Mouse (Mus musculus) lung, postnatal 36 days (tissue): ENCODE measurements around the gene Tmem82.

Experiments used
- DNase-seq: peaks from one replicate; pipeline ENCODE4 v3.0.0; 2022; ENCODE audit warnings: mixed read lengths

Gene Tmem82

DNA sequence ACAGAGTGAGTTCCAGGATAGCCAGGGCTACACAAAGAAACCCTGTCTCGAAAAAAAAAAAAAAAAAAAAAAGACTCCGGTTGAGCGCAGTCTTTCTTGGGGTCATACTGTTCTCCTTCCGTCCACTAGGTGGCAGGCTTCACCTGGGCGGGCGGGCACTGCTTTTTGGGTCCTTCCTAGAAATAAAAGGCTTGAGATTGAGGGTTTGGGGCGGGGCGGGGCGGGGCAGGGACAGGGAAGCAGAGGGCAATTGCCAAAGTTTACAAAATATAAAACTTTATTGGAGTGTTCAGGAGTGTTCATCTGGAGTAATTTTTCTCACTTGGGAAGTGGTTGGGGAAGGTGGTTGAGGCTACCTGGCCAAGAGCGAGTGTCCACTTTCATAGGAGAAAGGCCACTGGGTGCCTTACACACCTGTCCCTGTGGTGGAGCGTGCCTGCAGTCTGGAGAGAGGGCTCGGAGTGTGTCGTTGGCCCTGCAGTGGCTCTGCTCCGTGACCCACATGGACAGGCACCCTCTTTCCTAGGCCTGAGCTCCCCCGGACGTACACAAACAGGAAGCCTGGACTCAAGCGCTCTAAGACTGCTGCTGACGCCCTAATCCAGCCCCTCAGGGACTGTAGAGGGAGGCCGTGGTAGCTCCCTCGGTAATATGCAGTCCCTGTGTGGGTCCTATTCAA is at the start of gene Tmem82:
Gene Tmem82 (minus strand): TSS at position 69 of the 679 bp plus-strand sequence.
- peak; percentile 76 for DNase-seq

DNA sequence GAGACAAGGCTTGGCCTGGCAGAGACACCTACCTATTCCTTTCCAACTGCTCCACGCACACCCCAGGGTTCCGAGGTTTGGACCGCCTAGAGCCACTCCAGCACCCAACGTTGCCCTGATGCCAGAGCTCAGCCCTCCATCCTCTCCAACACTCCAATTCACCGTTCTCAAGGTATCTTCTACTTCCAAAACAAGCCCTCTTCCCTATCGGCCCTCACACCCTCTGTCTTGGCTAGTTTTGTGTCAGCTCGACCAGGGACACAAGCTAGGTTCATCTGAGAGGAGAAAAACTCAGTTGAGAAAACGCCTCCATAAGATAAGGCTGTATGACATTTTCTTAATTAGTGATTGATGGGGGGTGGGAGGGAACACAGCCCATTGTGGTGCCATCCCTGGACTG is 46.4 kb upstream of the Tmem82 start, which contains the start of gene Plekhm2:
Gene Plekhm2 (minus strand): TSS at position 101 of the 400 bp plus-strand sequence.
- DNase-seq, result no peak

DNA sequence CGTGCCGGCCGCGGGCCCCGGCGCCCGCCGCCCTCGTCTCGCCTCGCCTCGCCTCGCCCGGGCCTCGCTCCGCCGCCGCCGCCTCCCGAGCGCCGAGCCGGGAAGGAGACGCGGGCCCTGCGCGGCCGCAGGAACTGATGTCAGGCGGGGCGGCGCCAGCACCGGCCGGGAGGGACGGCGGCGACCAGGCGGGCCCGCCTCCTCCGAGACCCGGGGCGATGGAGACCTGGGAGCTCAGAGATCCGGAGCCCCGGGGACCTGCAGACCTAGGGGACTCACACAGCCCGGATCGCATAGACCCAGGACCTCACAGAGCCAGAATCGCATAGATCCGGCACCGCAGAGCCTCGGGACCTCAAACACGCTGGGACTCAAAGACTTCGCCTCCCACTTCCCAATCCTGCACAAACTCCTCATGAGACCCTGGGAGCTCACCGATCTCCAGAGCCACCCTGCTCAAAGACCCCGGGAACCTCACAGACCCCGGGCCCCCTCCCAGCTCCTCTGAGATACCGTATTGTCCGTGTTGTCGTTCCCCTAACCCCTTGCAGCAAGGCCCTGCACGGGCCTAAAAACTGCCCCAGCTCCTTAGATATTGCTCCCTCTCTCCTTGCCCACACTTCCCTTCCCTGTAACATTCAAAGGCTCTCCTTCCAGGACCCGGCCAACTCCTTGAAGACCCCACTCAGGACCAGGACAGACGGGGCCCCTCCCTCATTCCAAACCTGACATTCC is 45.7 kb upstream of the Tmem82 start:
- DNase-seq, result peak; percentile 82

DNA sequence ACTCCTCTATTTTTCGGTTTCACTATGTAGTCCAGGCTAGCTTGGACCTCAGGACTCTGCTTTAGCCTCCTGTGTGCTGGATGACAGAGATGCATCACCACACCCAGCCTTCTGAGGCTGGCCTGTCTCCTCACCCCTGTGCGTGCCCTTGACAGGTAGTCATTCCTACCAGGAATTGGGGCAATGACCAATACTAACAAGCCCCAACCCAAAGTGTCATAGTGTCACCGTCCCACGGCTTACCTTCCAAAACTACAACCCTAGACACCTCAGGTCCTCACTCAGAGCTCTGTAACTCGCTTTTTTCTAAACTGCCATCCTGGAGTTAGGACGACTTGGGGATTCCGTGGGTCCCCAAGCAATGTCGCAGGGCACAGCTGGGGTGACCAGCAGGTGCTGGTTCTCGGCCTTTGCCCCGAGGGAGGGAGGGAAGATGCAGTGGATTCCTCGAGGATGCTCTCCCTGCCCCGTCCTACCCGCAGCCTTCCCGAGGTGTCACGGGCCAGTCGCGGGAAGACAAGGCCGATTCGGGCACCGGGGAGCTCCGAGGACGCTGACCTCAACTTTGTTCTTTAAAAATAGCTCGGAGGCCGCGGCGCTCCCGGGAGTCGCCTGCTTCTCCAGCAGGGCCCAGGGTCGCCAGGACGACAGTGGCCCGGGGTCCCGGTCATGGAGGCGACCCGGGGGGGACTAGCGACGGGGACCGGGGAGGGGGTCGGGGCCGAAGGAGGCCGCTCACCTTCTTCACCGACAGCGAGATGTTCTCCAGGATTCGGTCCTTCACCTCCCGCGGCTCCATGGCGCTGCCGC is 44.9 kb upstream of the Tmem82 start:
- no peak for DNase-seq

DNA sequence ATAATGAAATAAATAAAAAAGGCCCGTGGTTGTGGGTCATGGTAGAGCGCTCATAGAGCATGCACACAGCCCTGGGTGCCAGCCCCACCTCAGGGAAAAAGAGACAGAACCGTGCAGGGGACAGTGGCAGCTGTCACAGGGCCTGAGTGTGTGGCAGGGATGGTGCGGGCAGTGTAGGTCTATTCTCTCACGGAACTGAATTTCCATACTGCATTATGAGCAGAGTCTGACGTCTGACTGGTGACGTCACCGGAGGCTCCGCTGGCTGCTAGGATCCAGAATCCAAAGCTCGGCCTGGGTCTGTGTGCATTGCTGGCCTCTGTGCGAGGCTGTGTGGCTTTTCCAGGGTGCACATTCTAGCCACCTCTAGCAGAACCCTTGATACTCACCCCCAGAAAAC is 42.5 kb upstream of the Tmem82 start:
- DNase-seq, result no peak

DNA sequence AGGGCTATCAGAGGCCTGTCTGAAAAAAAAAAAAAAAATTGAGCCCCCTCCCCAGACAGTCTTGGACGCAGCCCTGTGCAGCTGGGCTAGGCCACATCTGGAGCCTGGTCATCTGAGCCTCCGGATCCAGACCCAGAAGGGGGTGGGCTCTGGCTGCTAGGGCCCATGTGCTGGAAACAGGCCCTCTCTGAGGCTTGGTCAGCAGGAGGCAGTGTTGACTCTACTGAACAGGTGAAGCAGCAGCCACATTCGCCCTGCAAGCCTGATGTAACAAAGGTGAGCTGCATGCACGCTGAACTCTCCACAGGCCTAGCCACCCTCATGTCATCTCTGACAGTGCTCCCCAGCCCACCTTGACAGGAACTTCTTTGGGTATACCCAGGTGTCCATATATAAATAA is 41.3 kb upstream of the Tmem82 start:
- peak; percentile 56 for DNase-seq

DNA sequence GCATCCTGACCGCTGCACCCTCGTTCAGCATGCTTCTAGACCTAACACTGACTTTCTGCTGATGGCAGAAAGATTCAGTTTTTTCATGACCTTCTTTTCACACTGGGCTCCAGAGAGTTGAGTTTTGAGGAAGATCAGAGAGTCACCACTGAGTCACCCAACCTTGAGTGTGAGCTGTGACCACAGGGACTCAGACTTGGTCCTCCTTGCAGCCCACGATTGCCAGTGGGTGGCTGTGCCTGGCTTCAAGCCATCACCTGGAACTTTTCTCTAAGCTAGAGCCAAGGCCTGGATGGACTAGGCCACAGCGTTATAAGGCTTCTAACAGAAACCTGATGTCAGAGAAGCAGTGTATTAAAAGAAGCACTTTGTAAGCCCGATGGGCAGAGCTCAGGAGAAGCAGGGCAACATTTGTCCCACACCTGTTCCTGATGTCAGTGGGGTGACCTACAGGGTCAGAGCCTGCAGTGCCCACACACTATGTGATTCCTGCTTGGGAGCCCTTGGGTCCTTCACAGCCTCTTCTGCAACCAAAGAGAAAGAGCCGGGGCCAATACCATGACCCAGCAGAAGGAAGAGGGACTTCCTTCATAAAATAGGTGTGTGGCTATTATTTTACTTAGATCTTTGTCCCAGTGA is 40.5 kb upstream of the Tmem82 start:
- no peak for DNase-seq

DNA sequence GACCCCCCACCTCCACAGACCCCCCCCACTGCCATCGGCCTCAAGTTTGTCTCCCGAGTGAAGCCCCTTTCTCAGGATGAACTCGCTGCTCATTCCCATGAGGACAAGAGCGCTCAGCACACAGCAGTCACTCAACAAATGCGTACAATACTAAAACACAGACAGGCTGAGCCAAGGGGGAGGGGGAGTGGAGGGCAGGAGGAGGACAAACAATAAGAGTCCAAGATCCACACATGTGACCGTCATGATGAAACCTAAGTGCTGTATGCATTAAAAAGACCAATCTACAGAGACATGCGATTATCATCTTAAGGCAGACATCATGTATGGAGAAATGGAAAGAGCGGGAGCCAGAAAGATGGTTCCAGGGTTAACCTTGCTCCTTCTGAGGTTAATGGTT is 38.5 kb upstream of the Tmem82 start:
- DNase-seq, result no peak

DNA sequence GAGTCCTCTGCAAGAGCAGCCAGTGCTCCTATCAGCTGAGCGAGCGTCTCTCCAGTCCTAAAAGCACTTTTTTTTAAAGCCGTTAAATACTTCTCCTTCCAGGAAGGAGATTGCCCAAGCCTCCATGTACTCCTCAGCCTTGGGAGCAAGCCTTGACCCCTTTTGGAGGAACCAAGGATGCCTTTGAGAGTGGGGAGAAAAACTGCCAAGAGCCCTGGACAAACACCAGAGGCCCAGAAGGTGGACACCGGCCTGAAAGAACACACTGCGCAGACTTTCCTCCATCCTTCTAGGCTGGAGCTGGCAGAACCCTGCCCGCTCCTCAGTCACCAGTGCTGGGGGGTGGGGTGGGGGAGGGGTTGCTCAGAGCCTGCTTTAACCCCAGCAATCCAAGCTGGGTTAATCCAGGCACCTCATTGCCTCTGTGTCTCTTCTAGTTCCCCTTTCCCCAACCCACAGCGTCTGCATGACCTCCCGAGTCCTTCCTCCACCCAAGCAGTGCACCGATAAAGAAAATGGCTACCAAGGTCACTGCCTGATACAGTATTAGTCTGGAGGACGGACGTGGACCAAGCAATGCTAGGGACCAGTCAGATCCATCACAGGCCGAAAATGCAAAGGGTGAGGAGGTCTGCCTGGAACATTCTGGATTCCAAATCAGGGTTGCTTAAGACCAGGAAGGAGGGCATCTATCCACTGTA is 37.6 kb upstream of the Tmem82 start:
- peak; percentile 82 for DNase-seq

DNA sequence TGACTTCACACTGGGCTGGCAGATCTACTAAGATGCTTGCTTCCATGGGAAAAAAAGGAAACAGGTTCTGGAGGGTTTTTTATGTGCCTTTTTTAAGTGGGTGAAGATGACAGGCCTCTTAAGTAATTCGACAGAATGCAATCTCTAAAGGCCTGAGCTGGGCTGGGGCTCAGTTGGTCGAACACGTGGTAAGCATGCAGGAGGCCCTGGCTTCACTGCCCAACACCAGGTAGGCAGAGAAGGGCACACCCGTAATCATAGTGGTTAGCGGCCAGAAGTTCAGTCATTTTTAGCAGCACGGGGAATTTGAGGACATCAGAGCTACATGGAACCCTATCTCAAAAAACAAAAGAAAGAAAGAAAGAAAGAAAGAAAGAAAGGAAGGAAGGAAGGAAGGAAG is 36.1 kb upstream of the Tmem82 start:
- DNase-seq, result no peak

DNA sequence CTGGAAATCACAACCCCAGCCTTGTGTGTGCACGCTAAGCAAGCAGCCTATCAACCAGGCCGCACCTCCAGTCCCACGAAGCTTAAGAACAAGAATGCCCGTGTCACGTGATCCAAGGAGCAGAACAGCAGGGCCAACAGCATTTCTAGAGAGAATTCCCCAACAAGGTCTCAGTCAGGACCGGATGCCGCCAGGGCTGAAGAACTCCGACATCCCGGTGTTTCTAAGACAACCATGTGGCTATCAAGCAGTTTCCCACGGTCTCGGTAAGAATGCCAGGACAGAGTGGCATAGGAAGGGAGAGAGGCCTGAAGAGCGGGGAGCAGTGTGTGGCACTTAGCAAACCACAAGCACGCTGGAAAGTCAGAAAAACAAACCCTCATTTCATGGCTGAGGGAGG is 35.4 kb upstream of the Tmem82 start:
- DNase-seq, result peak; percentile 67

DNA sequence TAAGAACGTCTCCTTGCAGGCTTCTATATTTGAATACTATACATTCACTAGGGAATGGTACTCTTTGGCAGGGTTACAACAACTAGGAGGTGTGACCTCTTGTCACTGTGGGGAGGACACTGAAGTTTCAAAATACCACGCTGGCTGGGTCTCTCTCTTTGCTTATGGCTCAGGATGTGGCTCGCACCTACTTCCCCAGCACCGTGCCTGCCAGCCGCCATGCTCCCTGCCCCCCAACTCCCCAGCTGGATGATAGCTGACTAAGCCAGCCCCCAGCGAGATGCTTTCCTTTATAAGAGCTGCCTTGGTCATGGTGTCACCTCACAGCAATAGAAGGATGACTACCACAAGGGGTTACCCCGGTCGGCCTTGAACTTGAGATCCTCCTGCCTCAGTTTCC is 34.6 kb upstream of the Tmem82 start:
- no peak for DNase-seq

DNA sequence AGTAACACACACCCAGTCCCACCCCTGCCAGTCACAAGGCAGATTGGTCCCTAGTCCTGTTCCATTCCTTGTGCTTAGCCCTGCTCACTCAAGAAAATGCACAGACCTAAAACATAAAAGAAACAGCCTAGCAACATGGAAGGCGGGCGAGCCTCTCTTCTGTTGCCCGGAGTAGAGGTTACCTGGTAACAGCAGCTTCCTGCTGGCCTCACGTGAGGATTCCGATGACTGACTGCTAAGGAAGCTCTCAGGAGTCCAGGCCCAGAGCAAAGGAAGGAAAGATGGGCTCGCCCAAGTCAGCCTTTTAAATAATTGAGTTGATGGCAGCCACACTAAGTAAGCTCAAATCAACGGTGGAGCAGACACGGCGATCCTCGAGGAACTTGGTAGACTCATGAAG is 33.5 kb upstream of the Tmem82 start:
- no peak for DNase-seq

DNA sequence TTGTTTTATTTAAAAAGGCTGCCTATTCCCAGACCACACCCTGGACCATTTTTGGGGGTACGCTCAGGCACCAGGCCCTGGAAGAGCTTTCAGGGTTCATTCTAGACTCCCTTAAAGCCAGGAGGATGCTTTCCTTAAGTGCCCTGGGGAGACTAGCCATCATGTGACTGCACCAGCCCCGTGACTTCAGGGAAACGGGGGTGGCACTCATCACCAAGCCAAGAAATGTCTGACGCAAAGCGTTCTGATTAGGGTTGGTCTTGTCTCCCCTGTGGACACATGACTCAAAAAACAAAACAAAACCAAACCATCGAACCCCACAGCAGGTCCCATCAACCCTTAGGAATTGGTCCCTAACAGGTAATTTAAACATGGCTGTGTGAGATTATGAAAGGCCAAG is 32.9 kb upstream of the Tmem82 start:
- no peak for DNase-seq

DNA sequence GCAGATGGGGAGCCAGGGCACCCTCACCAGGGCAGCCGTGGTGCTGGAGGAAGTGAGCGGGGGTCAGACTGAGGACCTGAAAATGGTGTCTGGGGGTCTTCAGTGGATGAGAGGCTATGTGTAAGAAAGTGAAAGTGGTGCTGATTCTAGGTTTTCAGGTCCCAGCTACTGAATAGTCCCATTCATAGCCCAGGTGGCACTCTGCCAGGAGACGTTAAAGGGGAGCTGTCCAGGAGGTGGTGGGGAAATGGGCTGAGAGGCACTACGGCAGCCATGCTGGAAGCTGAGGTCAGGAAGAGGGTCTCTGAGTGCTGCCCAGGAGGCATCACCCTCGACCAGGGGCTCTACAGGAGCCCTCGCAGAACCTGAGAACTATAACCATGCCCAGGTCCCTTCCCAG is 30.8 kb upstream of the Tmem82 start:
- DNase-seq, result no peak

DNA sequence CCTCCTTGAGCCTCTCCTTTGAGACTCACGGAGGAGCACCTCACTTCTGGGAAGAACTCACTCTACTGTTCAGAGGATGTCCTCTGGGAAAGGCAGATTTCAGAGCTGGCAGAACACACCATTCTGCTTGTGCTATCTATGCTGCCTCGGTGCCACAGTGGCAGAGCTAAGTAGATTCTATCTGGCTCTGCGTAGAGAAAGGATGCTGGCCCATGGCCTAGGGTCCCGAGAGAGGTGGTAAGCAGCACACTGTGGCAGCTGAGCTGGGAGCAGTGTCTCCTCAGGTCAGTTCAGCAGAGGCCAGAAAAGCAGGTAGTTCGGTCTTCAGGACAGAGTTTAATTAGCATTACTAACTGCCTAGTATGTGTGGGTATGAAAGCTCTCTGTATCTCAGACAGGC is 29.8 kb upstream of the Tmem82 start:
- no peak for DNase-seq

DNA sequence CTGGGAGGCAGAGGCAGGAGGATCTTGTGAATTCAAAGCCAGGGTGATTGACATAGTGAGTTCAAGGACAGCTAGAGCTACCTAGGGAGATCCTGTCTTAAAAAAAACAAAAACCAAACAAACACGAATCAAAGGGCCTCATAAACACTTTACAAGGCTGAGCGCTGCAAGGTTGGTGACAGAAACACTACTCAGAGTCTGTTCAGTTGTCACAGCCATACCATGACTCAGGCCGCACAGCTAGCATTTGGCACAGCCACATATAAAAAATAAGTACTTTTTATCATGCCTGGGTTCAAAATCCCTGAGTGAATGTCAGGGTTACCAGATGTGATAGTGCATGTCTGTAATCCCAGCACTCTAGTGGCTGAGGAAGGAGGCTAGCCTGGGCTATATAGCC is 28.8 kb upstream of the Tmem82 start:
- DNase-seq, result no peak

DNA sequence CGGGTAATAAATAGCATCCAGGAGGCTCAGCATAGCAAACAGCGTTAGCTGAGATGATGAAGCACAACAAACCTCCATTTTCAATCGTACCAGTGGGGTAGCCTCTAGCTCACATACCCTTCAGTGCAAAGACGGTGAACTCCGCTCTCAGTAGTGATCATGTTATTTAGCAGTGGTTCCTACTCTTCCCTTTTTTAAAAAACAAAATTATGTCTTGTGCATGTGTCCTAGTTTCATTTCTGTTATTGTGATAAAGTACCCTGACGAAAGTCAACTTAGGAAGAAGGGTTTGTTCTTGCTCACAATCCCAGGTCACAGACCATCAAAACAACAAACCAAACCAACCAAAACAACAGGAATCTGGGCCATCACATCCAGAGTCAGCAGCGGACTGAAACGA is 27.6 kb upstream of the Tmem82 start:
- no peak for DNase-seq

DNA sequence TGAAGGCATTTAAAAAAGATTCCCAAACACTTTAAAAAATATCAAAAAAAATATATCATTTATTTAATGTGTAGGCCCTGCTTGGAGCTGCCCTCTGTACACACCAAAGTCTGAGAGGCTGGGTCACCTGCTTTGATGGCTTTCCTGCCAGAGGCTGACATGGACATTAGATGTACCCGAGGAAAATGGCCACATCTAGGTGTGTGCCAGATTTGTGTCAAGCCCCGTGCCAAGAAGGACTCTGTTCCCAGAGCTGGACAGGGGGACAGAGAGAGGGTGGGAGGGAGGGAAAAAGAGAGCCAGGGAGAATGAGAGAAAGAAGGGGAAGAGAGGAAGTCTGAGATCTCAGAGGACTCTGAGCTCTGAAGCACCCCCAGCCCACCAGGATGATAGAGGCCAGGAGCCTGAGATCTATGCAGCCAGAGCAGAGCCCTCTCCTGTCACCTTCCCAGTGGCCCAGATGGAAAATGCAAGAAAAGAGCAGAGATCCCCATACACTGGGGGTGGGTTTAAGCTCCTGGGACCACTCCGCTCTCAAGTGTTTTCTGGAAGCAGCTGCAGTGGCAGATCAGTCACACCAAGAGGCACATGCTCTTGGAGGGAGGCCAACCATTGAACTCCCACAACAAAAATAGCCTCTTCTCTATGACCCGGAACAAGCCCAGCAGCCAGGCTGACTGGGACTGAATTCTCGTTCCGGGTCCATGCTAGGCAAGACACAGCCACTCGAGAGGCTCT is 24.9 kb upstream of the Tmem82 start:
- DNase-seq, result peak; percentile 82

DNA sequence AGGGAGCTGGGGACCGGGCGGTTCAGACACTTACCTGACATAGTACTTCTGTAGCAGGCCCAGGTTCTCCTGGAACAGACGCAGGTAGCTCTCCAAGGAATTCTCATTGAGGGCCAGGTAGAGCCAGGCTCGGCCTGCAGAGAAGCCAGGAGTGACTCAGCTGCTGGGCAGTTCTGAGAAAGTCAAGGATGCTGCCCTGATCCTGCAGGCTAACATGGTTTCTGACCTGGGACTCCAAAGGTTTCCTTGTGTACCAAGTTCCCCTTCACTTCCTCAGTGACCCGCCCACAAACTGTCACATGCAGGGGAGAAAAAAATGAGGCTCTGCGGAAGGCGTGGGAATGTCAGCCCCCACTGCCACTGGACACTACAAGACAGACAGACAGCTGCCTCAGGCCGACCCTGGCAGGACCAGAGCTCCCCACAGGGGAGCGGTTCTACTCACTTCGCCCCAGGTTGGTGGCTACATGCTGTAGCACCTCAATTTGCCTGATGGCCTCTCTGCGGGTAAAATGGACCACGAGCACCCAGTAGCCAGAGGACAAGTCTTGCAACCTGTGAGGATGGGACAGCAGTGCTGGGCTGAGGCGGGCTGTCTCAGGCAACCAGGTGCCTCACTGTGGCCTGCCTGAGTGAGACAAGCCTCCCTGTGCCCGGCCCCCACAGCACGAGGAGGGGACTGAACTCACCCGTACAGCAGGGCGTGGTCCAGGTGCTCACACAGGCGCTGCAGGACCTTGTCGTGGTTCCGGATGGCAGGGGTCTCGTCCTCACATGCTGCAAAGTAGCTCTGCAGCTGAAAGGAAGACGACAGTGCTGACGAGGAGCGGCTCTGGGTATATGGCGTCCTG is 23.8 kb upstream of the Tmem82 start:
- no peak for DNase-seq

DNA sequence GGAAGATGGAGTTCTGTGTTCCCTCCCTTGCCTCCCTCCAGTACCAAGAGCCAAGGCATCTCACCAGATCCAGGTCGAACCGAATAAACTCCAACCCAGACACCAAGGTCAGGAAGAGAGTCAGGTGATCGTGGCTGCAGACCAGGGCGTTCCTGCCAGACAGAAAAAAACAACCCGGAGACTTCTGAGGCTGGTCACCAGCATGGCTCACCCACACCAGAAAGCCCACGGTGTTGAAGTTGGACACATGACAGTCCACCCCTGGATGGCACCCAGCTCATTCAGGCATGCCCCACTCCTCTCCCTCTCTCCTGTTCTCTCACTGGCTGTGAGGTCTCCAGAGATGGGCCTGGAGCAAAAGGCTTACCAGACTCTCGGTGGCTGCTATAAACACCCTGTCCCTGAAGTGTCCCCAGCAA is 22.9 kb upstream of the Tmem82 start:
- DNase-seq, result no peak
